Mouse (Mus musculus) hindbrain, embryonic 15.5 days (tissue): Measurements from ENCODE around the gene Ifna9. TPM values are rescaled to one million over a fixed set of nuclear protein-coding genes. Genes with fewer than 3 reads are reported as not detected.

Experiments
- polyA plus RNA-seq: library from polyadenylated mRNA; unstranded; fragments of >200 nt; fragmentation: Nextera tagmentation; extraction: Ambion mirVana; gene quantifications from 2 replicates; pipeline ENCODE4 v1.2.1, GENCODE M21; 2015

Ifna9 gene
- polyA plus RNA-seq, 1 experiment from 2014 or later, result not detected

Other genes with a start within 250 kb of the Ifna9 start
- 3.9 and 4.4 TPM in 2 replicates for gene Hacd4, start 153.5 kb downstream of the Ifna9 start, polyA plus RNA-seq
- not detected in 2 replicates for gene Ifnb1, start 69.6 kb downstream of the Ifna9 start, polyA plus RNA-seq
- gene Ifna15, start 34.1 kb downstream of the Ifna9 start, polyA plus RNA-seq, result not detected in 2 replicates
- gene Ifna14, start 20.6 kb downstream of the Ifna9 start, polyA plus RNA-seq, result not detected in 2 replicates
- not detected in 2 replicates for gene Ifna12, start 11.0 kb upstream of the Ifna9 start, polyA plus RNA-seq
- gene C87499, start 42.0 kb upstream of the Ifna9 start, polyA plus RNA-seq, result not detected in 2 replicates
- not detected in 2 replicates for gene Ifna13, start 52.1 kb upstream of the Ifna9 start, polyA plus RNA-seq
- gene Ifna16, start 84.5 kb upstream of the Ifna9 start, polyA plus RNA-seq, result not detected in 2 replicates
- not detected in 2 replicates for gene Ifna2, start 91.5 kb upstream of the Ifna9 start, polyA plus RNA-seq
- gene Ifnab, start 99.0 kb upstream of the Ifna9 start, polyA plus RNA-seq, result not detected in 2 replicates
- gene Gm26566, start 129.4 kb upstream of the Ifna9 start, polyA plus RNA-seq, result 1.2 and 1.8 TPM in 2 replicates
- gene Klhl9, start 130.1 kb upstream of the Ifna9 start, polyA plus RNA-seq, result 100 and 103 TPM in 2 replicates
- not detected in 2 replicates for gene Gm13271, start 162.5 kb upstream of the Ifna9 start, polyA plus RNA-seq
- 0.16 TPM in 1 of 2 replicates, not detected in the other for gene Gm13283, start 167.7 kb upstream of the Ifna9 start, polyA plus RNA-seq
- 0.25 TPM in 1 of 2 replicates, not detected in the other for gene Gm13290, start 181.4 kb upstream of the Ifna9 start, polyA plus RNA-seq
- not detected in 2 replicates for gene Gm13289, start 184.5 kb upstream of the Ifna9 start, polyA plus RNA-seq
- gene Gm13272, start 187.5 kb upstream of the Ifna9 start, polyA plus RNA-seq, result not detected in 2 replicates
- not detected in 2 replicates for gene Ifnz, start 189.7 kb upstream of the Ifna9 start, polyA plus RNA-seq
- gene Gm13276, start 193.3 kb upstream of the Ifna9 start, polyA plus RNA-seq, result not detected in 2 replicates
- gene Gm13277, start 196.2 kb upstream of the Ifna9 start, polyA plus RNA-seq, result not detected in 2 replicates
- not detected in 2 replicates for gene Gm13278, start 199.2 kb upstream of the Ifna9 start, polyA plus RNA-seq
- not detected in 2 replicates for gene Gm13275, start 202.1 kb upstream of the Ifna9 start, polyA plus RNA-seq
- gene Gm13279, start 205.0 kb upstream of the Ifna9 start, polyA plus RNA-seq, result not detected in 2 replicates
- 0.13 TPM in 1 of 2 replicates, not detected in the other for gene Gm13285, start 207.3 kb upstream of the Ifna9 start, polyA plus RNA-seq
- gene Gm13287, start 210.9 kb upstream of the Ifna9 start, polyA plus RNA-seq, result not detected in 2 replicates
- not detected in 2 replicates for gene Gm13288, start 213.1 kb upstream of the Ifna9 start, polyA plus RNA-seq
- not detected in 2 replicates for gene Ifna7, start 223.8 kb upstream of the Ifna9 start, polyA plus RNA-seq
- gene Ifna11, start 227.6 kb upstream of the Ifna9 start, polyA plus RNA-seq, result not detected in 2 replicates
- not detected in 2 replicates for gene Ifna6, start 235.0 kb upstream of the Ifna9 start, polyA plus RNA-seq
- not detected in 2 replicates for gene Ifna5, start 243.1 kb upstream of the Ifna9 start, polyA plus RNA-seq
- not detected in 2 replicates for gene Ifna4, start 249.5 kb upstream of the Ifna9 start, polyA plus RNA-seq